Mouse (Mus musculus) heart, embryonic 13.5 days (tissue): ENCODE measurements around the gene Large1. TPM values are rescaled to one million over a fixed set of nuclear protein-coding genes. Genes with fewer than 3 reads are reported as not detected.

Experiments
- ATAC-seq: fragments of 200-750 bp; cut with Nextera tagmentation; 2 replicates; pipeline ENCODE4 v1.8.0; 2017; ENCODE audit warnings: moderate TSS enrichment; ENCODE audit not compliant: insufficient number of reproducible peaks, low FRiP score, low TSS enrichment; ENCODE audit errors: extremely low read depth
- H3K27ac ChIP-seq: fragments of 300-500 bp; sonication (generic); replicated peaks from 2 replicates; pipeline ENCODE4 v1.5.1; 2015; ENCODE audit warnings: moderate library complexity, mild to moderate bottlenecking, inconsistent platforms
- H3K27me3 ChIP-seq: fragments of 300-500 bp; sonication (generic); replicated peaks from 2 replicates; pipeline ENCODE4 v1.6.1; 2015; ENCODE audit warnings: mild to moderate bottlenecking, inconsistent platforms
- H3K36me3 ChIP-seq: fragments of 300-500 bp; sonication (generic); 2 replicates; pipeline ENCODE4 v1.6.1; 2015; ENCODE audit warnings: mild to moderate bottlenecking, inconsistent platforms
- H3K4me1 ChIP-seq: fragments of 300-500 bp; sonication (generic); 2 replicates; pipeline ENCODE4 v1.6.1; 2015; ENCODE audit warnings: inconsistent platforms
- H3K4me2 ChIP-seq: fragments of 300-500 bp; sonication (generic); 2 replicates; pipeline ENCODE4 v1.6.1; 2015; ENCODE audit warnings: inconsistent platforms, mild to moderate bottlenecking, moderate library complexity
- H3K4me3 ChIP-seq: fragments of 300-500 bp; sonication (generic); 2 replicates; pipeline ENCODE4 v1.5.1; 2015; ENCODE audit warnings: moderate library complexity, mild to moderate bottlenecking, inconsistent platforms
- H3K9ac ChIP-seq: fragments of 300-500 bp; sonication (generic); 2 replicates; pipeline ENCODE4 v1.6.1; 2015; ENCODE audit warnings: inconsistent platforms, mild to moderate bottlenecking, moderate library complexity
- H3K9me3 ChIP-seq: fragments of 300-500 bp; sonication (generic); 2 replicates; pipeline ENCODE4 v1.6.1; 2016; ENCODE audit warnings: inconsistent platforms
- WGBS: fragments of 180-500 bp; shearing (Covaris S2); methylation state at CpG from one replicate; pipeline ENCODE4 v1.1.7; 2015; ENCODE audit warnings: mixed read lengths; 5-methylcytosine and 5-hydroxymethylcytosine counted together
- microRNA-seq: library from miRNA; unstranded; fragments of <30 nt; microRNA quantifications from one replicate; pipeline ENCODE4, GENCODE M21; 2016
- polyA plus RNA-seq: library from polyadenylated mRNA; unstranded; fragments of >200 nt; fragmentation: Nextera tagmentation; extraction: Ambion mirVana; gene quantifications from 2 replicates; pipeline ENCODE4 v1.2.1, GENCODE M21; 2015

Large1 gene
- polyA plus RNA-seq, 1 experiment from 2014 or later: 6.0 TPM

- 81% methylated on average over 1 of the region's 1 CpGs for WGBS
- no peak overlapping the region for H3K4me3 ChIP-seq
- H3K27ac ChIP-seq: no peak overlapping the region
- H3K9me3 ChIP-seq: no peaks in the 10 kb centered on the region
- H3K4me1 ChIP-seq: no peaks in the 10 kb centered on the region
- no peaks in the 10 kb centered on the region for H3K36me3 ChIP-seq
- no peak overlapping the region for H3K9ac ChIP-seq
- H3K4me2 ChIP-seq: no peak overlapping the region
- H3K27me3 ChIP-seq: no peaks in the 10 kb centered on the region
- no peak for ATAC-seq
Measured at GRCm38 (mm10) chr8:72777797-72778196, 575.5 kb downstream of the Large1 start.

GRCm38 (mm10) chr8:72766777-72767176 is 586.6 kb downstream of the Large1 start:
- 30% methylated on average over 7 of the region's 7 CpGs for WGBS
- H3K9ac ChIP-seq: no peak overlapping the region
- no peak overlapping the region for H3K4me3 ChIP-seq
- no peaks in the 10 kb centered on the region for H3K9me3 ChIP-seq
- H3K4me2 ChIP-seq: no peak overlapping the region
- no peaks in the 10 kb centered on the region; the same call in 1 of the 2 replicates for H3K4me1 ChIP-seq
- H3K27me3 ChIP-seq: no peaks in the 10 kb centered on the region
- H3K27ac ChIP-seq: no peak overlapping the region
- no peak for ATAC-seq
- no peaks in the 10 kb centered on the region for H3K36me3 ChIP-seq

- 61% methylated on average over 4 of the region's 4 CpGs for WGBS
- no peak for ATAC-seq
- peaks cover 2% of the 10 kb centered on the region; the same call in 1 of the 2 replicates for H3K4me1 ChIP-seq
- no peaks in the 10 kb centered on the region for H3K27me3 ChIP-seq
- H3K9ac ChIP-seq: no peak overlapping the region
- H3K27ac ChIP-seq: no peak overlapping the region
- H3K36me3 ChIP-seq: no peaks in the 10 kb centered on the region
- no peak overlapping the region for H3K4me3 ChIP-seq
- H3K9me3 ChIP-seq: no peaks in the 10 kb centered on the region
- H3K4me2 ChIP-seq: no peak overlapping the region
Measured at GRCm38 (mm10) chr8:72765696-72766095, 587.6 kb downstream of the Large1 start.

Small RNA genes within 50 kb of the gene (microRNA-seq; reads per million reads assigned to microRNA genes)
- not detected for gene Mir28b
